Mouse (Mus musculus): Measurements from ENCODE around the gene Dlg2.

The Dlg2 gene

GRCm38 (mm10) chr7:91557582-91557981 is 1081.1 kb downstream of the Dlg2 start:
- DNase-seq (ENCODE audit: extremely low spot score, low spot score): no peak

GRCm38 (mm10) chr7:91567423-91567822 is 1091.0 kb downstream of the Dlg2 start:
- DNase-seq (ENCODE audit: extremely low spot score, low spot score): no peak

- DNase-seq (ENCODE audit: extremely low spot score, low spot score): no peak
These were observed 1094.5 kb downstream of the Dlg2 start for GRCm38 (mm10) chr7:91570969-91571368.

DNA sequence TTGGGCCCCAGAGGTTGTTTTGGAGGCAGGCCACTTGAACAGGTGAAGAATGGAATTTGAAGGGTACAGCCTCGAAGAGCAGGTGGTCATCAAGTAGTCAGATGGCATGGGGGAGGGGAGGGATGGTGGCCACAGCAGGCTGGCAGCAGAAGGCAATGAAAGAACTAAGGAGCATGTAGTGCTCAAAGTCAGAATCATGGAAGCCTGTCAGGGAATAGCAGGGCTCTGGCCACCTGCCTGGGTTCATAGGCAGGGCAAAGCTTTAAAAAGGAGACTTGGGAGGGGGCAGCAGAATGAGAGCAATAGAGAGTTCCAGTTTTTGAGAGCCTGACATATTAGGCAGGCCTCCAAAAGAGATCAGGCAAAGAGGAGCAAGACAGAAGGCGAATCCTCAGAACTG is 1096.2 kb downstream of the Dlg2 start:
- DNase-seq (ENCODE audit: extremely low spot score, low spot score): no peak

DNA sequence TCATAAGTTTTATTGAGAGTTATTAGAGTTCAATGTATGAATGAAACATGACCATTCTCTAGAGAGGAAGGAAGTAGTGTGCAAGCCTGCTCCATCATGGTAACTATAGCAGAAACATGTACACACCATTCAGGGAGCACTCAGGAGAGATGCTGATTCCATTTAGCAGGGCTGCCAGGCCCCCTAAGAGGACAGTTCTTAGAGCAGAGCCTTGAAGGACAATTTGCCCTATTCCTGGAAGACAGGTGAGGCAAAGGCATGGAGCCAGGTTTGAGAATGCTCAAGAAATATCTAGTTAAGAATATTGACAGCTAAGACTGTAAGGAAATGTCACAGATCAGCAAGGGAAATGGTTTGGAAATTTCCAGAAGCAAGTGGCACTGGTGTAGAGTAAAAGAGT is 1096.8 kb downstream of the Dlg2 start:
- DNase-seq (ENCODE audit: extremely low spot score, low spot score): no peak

DNA sequence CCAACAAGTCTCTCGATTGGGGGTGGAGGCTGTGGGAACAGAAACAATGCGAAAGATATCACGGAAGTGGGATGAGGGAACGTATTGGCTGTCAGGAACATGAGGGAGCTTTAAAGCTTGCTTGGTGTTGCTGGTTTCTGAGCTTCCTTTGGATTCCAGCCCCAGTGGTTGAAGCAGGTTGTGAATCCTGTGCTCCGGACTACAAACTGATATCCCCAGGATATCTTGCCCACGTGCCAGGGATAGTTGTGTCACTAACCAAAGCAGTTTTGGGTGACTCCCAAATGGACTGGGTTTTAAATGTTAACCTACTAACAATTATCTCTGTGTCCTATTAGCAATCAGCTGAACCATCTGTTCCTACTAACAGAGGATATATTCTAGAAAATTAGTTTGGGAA is 1099.7 kb downstream of the Dlg2 start:
- no peak for DNase-seq (ENCODE audit: extremely low spot score, low spot score)

- DNase-seq (ENCODE audit: extremely low spot score, low spot score): no peak
These were observed 1105.7 kb downstream of the Dlg2 start for GRCm38 (mm10) chr7:91582203-91582602.

GRCm38 (mm10) chr7:91583566-91583965 is 1107.1 kb downstream of the Dlg2 start:
- no peak for DNase-seq (ENCODE audit: extremely low spot score, low spot score)

GRCm38 (mm10) chr7:91591261-91592170 is 1115.0 kb downstream of the Dlg2 start:
- DNase-seq (ENCODE audit: extremely low spot score, low spot score): no peak

DNA sequence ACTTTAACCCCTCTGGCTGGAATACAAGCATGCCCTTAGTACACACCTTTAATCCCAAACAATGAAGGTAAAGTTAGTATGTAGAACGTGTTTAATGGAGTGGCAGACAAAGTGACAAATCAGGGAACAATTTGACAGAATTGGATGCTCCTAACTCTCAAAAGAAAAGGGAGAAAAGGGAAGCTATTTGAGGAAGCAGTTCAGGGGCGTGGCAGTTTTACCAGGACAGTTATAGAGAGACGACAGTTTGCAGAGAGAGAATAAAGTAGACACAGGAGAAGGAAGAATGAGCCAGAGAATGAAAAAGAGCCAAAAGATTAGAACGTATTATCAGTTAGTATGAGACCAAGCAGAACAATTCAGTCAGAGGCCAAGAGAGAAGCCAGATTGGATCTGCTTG is 1122.1 kb downstream of the Dlg2 start:
- DNase-seq (ENCODE audit: extremely low spot score, low spot score): no peak

DNA sequence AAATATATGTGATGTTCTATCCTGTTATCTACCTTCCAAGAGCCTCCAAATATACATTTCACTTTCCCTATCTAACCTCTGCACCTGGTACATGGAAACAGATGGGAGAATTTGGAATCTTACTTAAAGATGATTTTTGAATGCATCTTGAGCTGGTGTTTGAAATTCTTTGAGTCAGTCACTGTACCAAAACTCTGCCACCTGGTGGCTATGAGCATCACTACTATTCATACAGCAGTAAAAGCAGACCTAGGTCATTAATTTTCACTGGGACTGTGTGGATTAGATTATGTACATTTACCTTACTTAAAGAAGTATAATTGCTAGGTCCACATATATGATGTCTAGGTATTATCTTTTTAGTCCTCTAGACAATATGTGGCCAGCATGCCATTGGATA is 1124.8 kb downstream of the Dlg2 start:
- no peak for DNase-seq (ENCODE audit: extremely low spot score, low spot score)

DNA sequence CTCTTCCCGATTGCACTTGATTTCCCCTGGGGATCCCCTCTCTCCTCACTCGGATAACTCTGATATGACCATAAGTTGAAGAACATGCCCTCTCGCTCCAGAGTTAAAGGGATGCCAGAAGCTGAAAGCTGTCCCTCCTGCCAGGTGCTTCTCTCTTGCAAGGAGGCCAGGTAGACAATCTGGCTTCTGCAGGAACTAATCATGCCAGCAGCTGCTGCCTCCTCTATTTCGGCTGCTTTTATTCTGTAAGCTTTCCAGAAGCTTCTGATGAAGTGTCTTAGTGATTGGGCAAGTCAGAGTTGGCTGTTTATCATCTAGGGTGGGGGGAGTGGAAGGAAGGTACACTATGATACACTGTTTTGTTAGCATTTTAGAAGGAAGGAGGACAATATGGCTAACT is 1127.1 kb downstream of the Dlg2 start:
- DNase-seq (ENCODE audit: extremely low spot score, low spot score): no peak

DNA sequence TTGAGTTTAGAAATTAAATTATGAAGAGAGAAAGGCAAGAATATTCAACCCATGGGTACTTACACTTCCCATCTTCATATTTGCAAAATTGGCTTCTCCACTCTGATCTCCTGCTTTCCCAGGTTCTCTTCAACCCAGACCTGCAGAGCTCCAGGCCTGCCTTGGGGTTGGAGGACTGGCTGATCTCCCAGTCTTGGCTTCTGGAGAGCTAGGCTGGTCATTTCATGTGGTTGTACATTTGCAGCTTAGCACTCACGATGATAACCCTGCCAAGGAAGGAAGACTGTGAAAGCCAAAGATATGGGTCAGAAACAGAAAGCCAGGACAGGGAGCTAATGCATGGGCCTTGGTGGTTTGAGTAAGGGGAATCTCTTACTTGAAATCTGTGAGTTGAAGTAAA is 1176.6 kb downstream of the Dlg2 start:
- DNase-seq (ENCODE audit: extremely low spot score, low spot score): no peak

DNA sequence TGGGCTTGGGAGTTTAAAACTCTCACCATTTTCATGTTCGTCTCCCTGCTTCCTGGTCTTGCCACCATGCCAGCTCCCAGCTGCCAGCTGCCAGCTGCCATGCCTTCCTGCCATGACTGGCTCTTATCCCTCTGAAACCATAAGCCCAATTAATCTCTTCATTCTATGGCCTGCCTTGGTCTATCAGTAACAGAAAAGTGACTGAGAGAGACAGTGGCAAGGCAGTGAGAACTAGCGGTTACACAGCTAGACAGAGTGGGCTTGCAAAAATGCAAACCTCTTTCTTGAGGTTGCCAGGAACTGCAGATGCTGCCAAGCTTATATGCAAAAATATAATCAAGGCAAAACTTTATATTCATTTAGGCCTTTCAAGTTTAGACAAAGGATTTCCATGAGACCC is 1183.0 kb downstream of the Dlg2 start:
- no peak for DNase-seq (ENCODE audit: extremely low spot score, low spot score)

DNA sequence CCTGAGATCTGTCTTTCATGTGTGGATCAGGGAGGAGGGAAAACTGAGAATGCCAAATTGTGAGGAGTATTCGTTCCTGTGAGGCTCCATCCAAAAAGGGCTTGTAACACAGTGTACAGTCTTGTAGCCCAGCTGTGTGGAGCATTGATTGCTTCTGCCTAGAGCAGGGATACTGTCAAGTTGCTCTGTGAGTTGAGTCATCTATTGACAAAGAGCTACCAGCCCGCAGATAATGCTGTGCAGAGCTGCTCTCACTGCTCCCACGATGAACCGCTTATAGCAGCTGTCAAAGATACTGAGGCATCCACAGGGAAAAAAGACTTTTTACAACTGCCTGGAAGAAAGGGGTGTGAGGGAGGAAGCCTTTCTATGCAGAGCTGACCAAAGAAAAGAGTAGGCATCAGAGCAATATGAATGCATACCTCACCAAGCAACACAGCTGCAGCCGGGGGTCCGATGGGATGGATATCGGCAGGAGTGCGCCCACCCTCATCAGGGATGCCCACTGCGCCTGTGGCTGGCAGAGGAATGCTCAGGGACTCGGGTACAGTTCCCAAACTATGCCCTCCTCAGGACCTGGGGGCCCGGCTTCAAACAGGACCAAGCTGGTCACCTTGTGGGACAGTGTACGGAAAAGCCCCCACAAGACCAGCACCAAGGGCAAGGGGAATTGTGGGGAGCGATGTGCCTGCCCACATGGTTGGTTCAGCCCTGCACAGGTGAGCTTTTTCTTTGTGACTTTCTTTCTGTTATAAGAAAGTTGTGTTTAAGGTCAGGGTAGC is 1196.0 kb downstream of the Dlg2 start:
- DNase-seq (ENCODE audit: extremely low spot score, low spot score): no peak

GRCm38 (mm10) chr7:91674401-91674800 is 1197.9 kb downstream of the Dlg2 start:
- no peak for DNase-seq (ENCODE audit: extremely low spot score, low spot score)

DNA sequence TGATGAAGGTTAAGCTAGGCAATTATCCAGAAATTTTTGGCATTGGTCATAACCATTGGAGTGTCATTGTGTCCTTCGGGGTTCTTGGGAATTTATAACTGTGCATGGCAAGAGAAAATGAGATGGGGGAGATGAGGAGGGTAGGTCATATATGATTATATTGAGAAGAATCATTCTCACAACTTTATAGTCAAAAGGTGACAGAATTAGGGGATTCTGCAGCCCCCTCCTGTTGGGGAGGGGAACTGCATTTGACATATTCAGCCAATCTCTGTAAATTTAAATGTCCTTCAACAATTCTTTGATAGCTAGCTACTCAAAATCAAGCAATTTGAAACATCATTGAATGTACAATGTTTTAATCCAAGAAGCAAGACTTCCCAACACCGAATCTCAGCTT is 1201.5 kb downstream of the Dlg2 start:
- no peak for DNase-seq (ENCODE audit: extremely low spot score, low spot score)

- no peak for DNase-seq (ENCODE audit: extremely low spot score, low spot score)
These were observed 1211.5 kb downstream of the Dlg2 start for GRCm38 (mm10) chr7:91687930-91688329.

- DNase-seq (ENCODE audit: extremely low spot score, low spot score): no peak
These were observed 1213.4 kb downstream of the Dlg2 start for GRCm38 (mm10) chr7:91689829-91690228.

- no peak for DNase-seq (ENCODE audit: extremely low spot score, low spot score)
These were observed 1233.4 kb downstream of the Dlg2 start for GRCm38 (mm10) chr7:91709853-91710252.

- no peak for DNase-seq (ENCODE audit: extremely low spot score, low spot score)
These were observed 1234.7 kb downstream of the Dlg2 start for GRCm38 (mm10) chr7:91711184-91711583.

DNA sequence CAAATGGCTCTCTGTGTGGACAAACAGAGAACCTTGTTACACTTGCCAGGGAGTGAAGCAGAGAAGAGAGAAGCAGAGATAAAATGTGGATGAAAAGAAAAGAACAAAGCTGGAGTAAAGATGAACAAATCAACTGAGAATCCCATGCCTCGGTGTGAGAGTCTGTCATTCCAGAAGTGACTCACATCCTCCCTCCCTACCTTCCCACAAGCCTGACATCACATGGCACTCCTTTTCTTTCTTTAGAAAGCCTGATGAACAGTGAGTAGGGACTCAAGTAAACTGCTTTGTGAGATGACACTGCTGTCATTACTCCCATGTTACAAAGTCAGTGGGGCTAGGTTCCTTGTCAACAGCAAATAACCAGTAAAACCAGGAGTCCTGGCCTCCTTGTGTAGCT is 1239.3 kb downstream of the Dlg2 start:
- no peak for DNase-seq (ENCODE audit: extremely low spot score, low spot score)

- no peak for DNase-seq (ENCODE audit: extremely low spot score, low spot score)
These were observed 1240.2 kb downstream of the Dlg2 start for GRCm38 (mm10) chr7:91716696-91717095.

Measured in neural tube, embryonic 10.5 days (tissue).